Mouse (Mus musculus) liver, embryonic 16.5 days (tissue): ENCODE measurements around the gene Zdhhc14. TPM values are rescaled to one million over a fixed set of nuclear protein-coding genes. Genes with fewer than 3 reads are reported as not detected.

Experiments
- ATAC-seq: fragments of 200-750 bp; cut with Nextera tagmentation; 2 replicates; pipeline ENCODE4 v1.8.0; 2017; ENCODE audit warnings: low read depth, mild to moderate bottlenecking, moderate number of reproducible peaks, moderate library complexity
- H3K27ac ChIP-seq: fragments of 300-500 bp; sonication (generic); 2 replicates; pipeline ENCODE4 v1.5.1; 2014; ENCODE audit warnings: mild to moderate bottlenecking, low read length
- H3K27me3 ChIP-seq: fragments of 300-500 bp; sonication (generic); 2 replicates; pipeline ENCODE4 v1.6.1; 2014; ENCODE audit warnings: low read depth, low read length, mixed read lengths; ENCODE audit not compliant: control insufficient read depth, insufficient read depth
- H3K36me3 ChIP-seq: fragments of 300-500 bp; sonication (generic); 2 replicates; pipeline ENCODE4 v1.6.1; 2014; ENCODE audit warnings: mild to moderate bottlenecking; ENCODE audit not compliant: control insufficient read depth, insufficient read depth
- H3K4me1 ChIP-seq: fragments of 300-500 bp; sonication (generic); 2 replicates; pipeline ENCODE4 v1.6.1; 2014; ENCODE audit warnings: low read depth, low read length, mixed read lengths; ENCODE audit not compliant: control insufficient read depth
- H3K4me2 ChIP-seq: fragments of 300-500 bp; sonication (generic); 2 replicates; pipeline ENCODE4 v1.6.1; 2014; ENCODE audit warnings: low read depth, low read length, mixed read lengths
- H3K4me3 ChIP-seq: fragments of 300-500 bp; sonication (generic); 2 replicates; pipeline ENCODE4 v1.5.1; 2014; ENCODE audit warnings: low read depth, mild to moderate bottlenecking, low read length
- H3K9ac ChIP-seq: fragments of 300-500 bp; sonication (generic); 2 replicates; pipeline ENCODE4 v1.6.1; 2014; ENCODE audit warnings: low read depth, low read length
- H3K9me3 ChIP-seq: fragments of 300-500 bp; sonication (generic); replicated peaks from 2 replicates; pipeline ENCODE4 v1.6.1; 2016; ENCODE audit warnings: low read length; ENCODE audit not compliant: control insufficient read depth
- WGBS: fragments of 180-500 bp; shearing (Covaris S2); extraction: QIAGEN DNeasy Blood & Tissue Kit; methylation state at CpG from one replicate; pipeline ENCODE4 v1.1.7; 2014; ENCODE audit not compliant: insufficient replicate concordance; 5-methylcytosine and 5-hydroxymethylcytosine counted together
- polyA plus RNA-seq: library from polyadenylated mRNA; unstranded; fragments of >200 nt; fragmentation: Nextera tagmentation; extraction: Ambion mirVana; gene quantifications from 2 replicates; pipeline ENCODE4 v1.2.1, GENCODE M21; 2015

Gene Zdhhc14
- 2.0 and 3.0 TPM in 2 replicates for polyA plus RNA-seq

GRCm38 (mm10) chr17:5491801-5492745, at the start of gene Zdhhc14:
Zdhhc14 (plus strand) TSS chr17:5492557.
- peak; percentile 91 for ATAC-seq
- H3K9ac ChIP-seq: peak within 1 kb of the TSS; percentile 96
- H3K36me3 ChIP-seq: no peaks in the 10 kb centered on the region; the same call in 1 of the 2 replicates
- peak within 1 kb of the TSS; percentile 83 for H3K4me2 ChIP-seq
- peaks cover 23% of the 10 kb centered on the region for H3K4me1 ChIP-seq
- WGBS: under 1% methylated on average over 70 of the region's 70 CpGs
- H3K9me3 ChIP-seq: no peaks in the 10 kb centered on the region
- H3K27ac ChIP-seq: peak within 1 kb of the TSS; percentile 99
- no peaks in the 10 kb centered on the region for H3K27me3 ChIP-seq
- peak within 1 kb of the TSS; percentile 82 for H3K4me3 ChIP-seq

DNA sequence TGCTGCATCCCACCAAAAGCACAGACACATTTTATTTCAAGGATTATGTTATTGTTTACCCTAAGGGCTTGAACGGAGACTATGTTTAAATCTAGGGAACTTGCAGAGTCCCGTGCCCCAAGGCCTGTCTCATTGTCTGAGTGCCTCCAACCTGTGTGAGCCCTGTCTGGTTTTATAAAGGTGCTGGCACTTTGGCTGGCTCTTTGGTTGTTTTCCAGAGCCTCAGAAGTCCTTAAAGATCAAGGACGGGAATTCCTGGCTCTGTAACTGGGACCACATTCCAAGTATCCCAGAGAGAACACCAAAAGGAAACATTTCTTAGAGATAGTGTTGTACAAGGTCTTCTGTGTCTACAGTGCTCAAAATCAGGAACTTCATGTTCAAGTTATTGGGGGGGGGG, 49.1 kb upstream of the Zdhhc14 start:
- Histone ChIP-seq H3K36me3 (no peaks in the 10 kb centered on the region), H3K27ac (no peak overlapping the region), H3K9me3 (no peaks in the 10 kb centered on the region), H3K4me2 (no peak overlapping the region), H3K27me3 (peaks cover 8% of the 10 kb centered on the region), H3K9ac (no peak overlapping the region), H3K4me3 (no peak overlapping the region), H3K4me1 (peaks cover 10% of the 10 kb centered on the region)
- 51% methylated on average over 3 of the region's 3 CpGs for WGBS
- no peak for ATAC-seq

GRCm38 (mm10) chr17:5443751-5444150, 48.6 kb upstream of the Zdhhc14 start:
- Histone ChIP-seq H3K27me3 (peaks cover 8% of the 10 kb centered on the region), H3K9me3 (no peaks in the 10 kb centered on the region), H3K4me1 (peaks cover 10% of the 10 kb centered on the region), H3K36me3 (no peaks in the 10 kb centered on the region), H3K4me2 (no peak overlapping the region), H3K4me3 (no peak overlapping the region), H3K27ac (no peak overlapping the region), H3K9ac (no peak overlapping the region)
- ATAC-seq: no peak
- WGBS: 49% methylated on average over 5 of the region's 5 CpGs

DNA sequence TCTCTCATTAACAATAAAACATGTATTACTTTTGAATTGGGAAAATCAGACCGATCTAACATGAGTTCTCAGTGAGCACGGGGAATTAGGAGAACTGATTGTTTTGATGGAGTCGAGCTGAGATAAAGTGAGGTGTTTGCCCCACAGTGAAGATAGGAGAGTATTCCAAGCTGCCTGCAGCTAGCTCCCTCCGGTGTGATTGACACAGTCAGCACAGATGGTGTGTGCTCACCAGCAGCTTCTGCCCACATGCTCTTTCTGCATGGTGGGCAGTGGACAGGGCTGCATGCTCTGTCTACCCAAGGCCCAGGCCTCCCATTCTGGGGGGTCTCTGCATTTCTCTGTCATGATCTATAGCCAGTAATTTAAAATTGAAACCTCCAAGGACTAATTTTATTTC, 38.7 kb upstream of the Zdhhc14 start:
- Histone ChIP-seq H3K4me1 (no peaks in the 10 kb centered on the region), H3K27me3 (peaks cover 9% of the 10 kb centered on the region; the same call in 1 of the 2 replicates), H3K9me3 (no peaks in the 10 kb centered on the region), H3K27ac (no peak overlapping the region), H3K4me2 (no peak overlapping the region), H3K4me3 (no peak overlapping the region), H3K9ac (no peak overlapping the region), H3K36me3 (no peaks in the 10 kb centered on the region)
- ATAC-seq: no peak
- WGBS: 61% methylated on average over 4 of the region's 4 CpGs

DNA sequence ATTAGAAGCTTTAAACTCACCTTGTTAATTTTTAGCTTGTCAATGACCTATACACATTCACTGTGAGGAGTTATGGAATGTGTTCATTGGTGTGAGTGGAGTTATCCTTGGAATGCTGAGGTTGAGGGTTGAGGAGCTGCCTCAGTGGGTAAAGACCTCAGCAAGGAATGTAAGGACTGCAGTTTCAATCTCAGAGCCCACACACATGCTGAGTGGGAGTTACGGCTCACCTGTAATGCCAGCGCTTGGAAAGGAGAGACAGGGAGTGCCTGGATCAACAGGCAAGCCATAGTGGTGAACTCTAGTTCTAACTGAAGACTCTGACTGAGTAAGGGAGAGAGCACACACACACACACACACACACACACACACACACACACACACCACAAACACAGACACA, 28.4 kb upstream of the Zdhhc14 start:
- 81% methylated on average over 2 of the region's 2 CpGs for WGBS
- no peak overlapping the region for H3K4me3 ChIP-seq
- ATAC-seq: no peak
- H3K27me3 ChIP-seq: no peaks in the 10 kb centered on the region
- H3K36me3 ChIP-seq: no peaks in the 10 kb centered on the region
- no peak overlapping the region for H3K27ac ChIP-seq
- no peak overlapping the region for H3K9ac ChIP-seq
- H3K4me1 ChIP-seq: no peaks in the 10 kb centered on the region
- H3K9me3 ChIP-seq: no peaks in the 10 kb centered on the region
- no peak overlapping the region for H3K4me2 ChIP-seq

DNA sequence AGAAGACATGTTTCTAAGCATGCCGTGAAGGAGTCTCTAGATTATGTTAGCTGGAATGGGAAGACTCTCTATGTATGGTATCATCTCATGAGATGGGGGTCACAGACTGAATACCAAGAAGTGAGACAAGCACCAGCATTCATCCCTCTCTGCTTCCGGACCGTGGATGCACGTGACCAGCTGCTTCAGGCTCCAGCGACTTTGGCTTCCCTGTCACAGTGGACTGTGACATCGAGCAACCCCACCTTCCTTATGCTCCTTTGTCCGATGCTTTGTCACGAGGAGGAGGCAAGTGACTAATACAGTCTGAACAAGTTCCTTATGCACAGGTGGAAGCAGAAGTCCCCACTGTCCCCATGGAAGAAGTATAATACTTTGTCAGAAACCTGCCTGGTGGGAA, 25.6 kb upstream of the Zdhhc14 start:
- H3K36me3 ChIP-seq: no peaks in the 10 kb centered on the region
- H3K4me3 ChIP-seq: no peak overlapping the region
- no peaks in the 10 kb centered on the region for H3K27me3 ChIP-seq
- H3K9me3 ChIP-seq: no peaks in the 10 kb centered on the region
- ATAC-seq: no peak
- WGBS: 68% methylated on average over 8 of the region's 8 CpGs
- H3K4me1 ChIP-seq: no peaks in the 10 kb centered on the region
- no peak overlapping the region for H3K27ac ChIP-seq
- no peak overlapping the region for H3K4me2 ChIP-seq
- no peak overlapping the region for H3K9ac ChIP-seq

GRCm38 (mm10) chr17:5467177-5467576, 25.2 kb upstream of the Zdhhc14 start:
- 38% methylated on average over 4 of the region's 4 CpGs for WGBS
- H3K27me3 ChIP-seq: no peaks in the 10 kb centered on the region
- ATAC-seq: no peak
- H3K27ac ChIP-seq: no peak overlapping the region
- no peaks in the 10 kb centered on the region for H3K36me3 ChIP-seq
- H3K4me2 ChIP-seq: no peak overlapping the region
- H3K9me3 ChIP-seq: no peaks in the 10 kb centered on the region
- no peak overlapping the region for H3K4me3 ChIP-seq
- H3K4me1 ChIP-seq: no peaks in the 10 kb centered on the region
- no peak overlapping the region for H3K9ac ChIP-seq

- Histone ChIP-seq H3K4me3 (no peak overlapping the region), H3K27me3 (no peaks in the 10 kb centered on the region), H3K4me1 (no peaks in the 10 kb centered on the region; the same call in 1 of the 2 replicates), H3K9me3 (no peaks in the 10 kb centered on the region), H3K27ac (no peak overlapping the region), H3K9ac (no peak overlapping the region), H3K4me2 (no peak overlapping the region), H3K36me3 (no peaks in the 10 kb centered on the region)
- ATAC-seq: 0 out of 2 replicates have a peak, but pooled peaks have one; percentile 43
- WGBS: 22% methylated on average over 3 of the region's 3 CpGs
Observed at GRCm38 (mm10) chr17:5472268-5472667, 20.1 kb upstream of the Zdhhc14 start.
